Mouse (Mus musculus): ENCODE results near the gene Cox17. TPM values are rescaled to one million over a fixed set of nuclear protein-coding genes. Genes with fewer than 3 reads are reported as not detected.

The Cox17 gene
- polyA plus RNA-seq, 1 experiment from 2014 or later, result 350 TPM

GRCm38 (mm10) chr16:38362493-38363255 is 15.9 kb downstream of the Cox17 start:
- H3K27ac ChIP-seq, result peak overlapping the region; percentile 98
- peak overlapping the region; percentile 60 for H3K4me2 ChIP-seq
- 0 out of 2 replicates have a peak, but pooled peaks have one; percentile 10 for ATAC-seq (replicated peaks; ENCODE audit: insufficient number of reproducible peaks, insufficient read depth, low FRiP score, low read depth)
- H3K4me3 ChIP-seq, result peak overlapping the region; percentile 65
- no peaks in the 10 kb centered on the region for H3K27me3 ChIP-seq
- no peaks in the 10 kb centered on the region for H3K36me3 ChIP-seq
- H3K4me1 ChIP-seq (replicated peaks), result peaks cover 31% of the 10 kb centered on the region
- H3K9me3 ChIP-seq (replicated peaks), result no peaks in the 10 kb centered on the region
- WGBS, result 22% methylated on average over 20 of the region's 20 CpGs
- H3K9ac ChIP-seq, result peak overlapping the region; percentile 77

- H3K4me2 ChIP-seq, result peak overlapping the region; percentile 60
- no peaks in the 10 kb centered on the region for H3K9me3 ChIP-seq (replicated peaks)
- peaks cover 32% of the 10 kb centered on the region for H3K4me1 ChIP-seq (replicated peaks)
- H3K4me3 ChIP-seq, result peak overlapping the region; percentile 65
- 14% methylated on average over 3 of the region's 3 CpGs for WGBS
- no peaks in the 10 kb centered on the region for H3K27me3 ChIP-seq
- H3K9ac ChIP-seq, result peak overlapping the region; percentile 77
- ATAC-seq (replicated peaks; ENCODE audit: insufficient number of reproducible peaks, insufficient read depth, low FRiP score, low read depth), result no peak
- H3K36me3 ChIP-seq, result no peaks in the 10 kb centered on the region
- H3K27ac ChIP-seq, result peak overlapping the region; percentile 98
These were observed 16.4 kb downstream of the Cox17 start for GRCm38 (mm10) chr16:38363256-38363595.

- Histone ChIP-seq H3K4me1 (replicated peaks) (peaks cover 36% of the 10 kb centered on the region), H3K27me3 (no peaks in the 10 kb centered on the region), H3K4me2 (peak overlapping the region; percentile 60), H3K9me3 (replicated peaks) (no peaks in the 10 kb centered on the region), H3K4me3 (peak overlapping the region; percentile 65), H3K27ac (peak overlapping the region; percentile 98), H3K9ac (peak overlapping the region; percentile 77), H3K36me3 (peaks cover 4% of the 10 kb centered on the region; the same call in 1 of the 2 replicates)
- ATAC-seq (replicated peaks; ENCODE audit: insufficient number of reproducible peaks, insufficient read depth, low FRiP score, low read depth), result no peak
- 23% methylated on average over 7 of the region's 7 CpGs for WGBS
These were observed 16.9 kb downstream of the Cox17 start for GRCm38 (mm10) chr16:38363657-38364056.

GRCm38 (mm10) chr16:38365390-38365789 is 18.6 kb downstream of the Cox17 start:
- Histone ChIP-seq H3K27me3 (no peaks in the 10 kb centered on the region), H3K27ac (peak overlapping the region; percentile 98), H3K4me3 (peak overlapping the region; percentile 65), H3K4me2 (peak overlapping the region; percentile 60), H3K4me1 (replicated peaks) (peaks cover 42% of the 10 kb centered on the region), H3K9me3 (replicated peaks) (no peaks in the 10 kb centered on the region), H3K36me3 (peaks cover 9% of the 10 kb centered on the region), H3K9ac (peak overlapping the region; percentile 77)
- 49% methylated on average over 10 of the region's 10 CpGs for WGBS
- no peak for ATAC-seq (replicated peaks; ENCODE audit: insufficient number of reproducible peaks, insufficient read depth, low FRiP score, low read depth)

- WGBS, result 39% methylated on average over 4 of the region's 4 CpGs
- Histone ChIP-seq H3K4me3 (peak overlapping the region; percentile 65), H3K27ac (peak overlapping the region; percentile 98), H3K4me2 (peak overlapping the region; percentile 60), H3K9ac (peak overlapping the region; percentile 77), H3K27me3 (no peaks in the 10 kb centered on the region), H3K9me3 (replicated peaks) (no peaks in the 10 kb centered on the region), H3K4me1 (replicated peaks) (peaks cover 42% of the 10 kb centered on the region), H3K36me3 (peaks cover 9% of the 10 kb centered on the region)
- no peak for ATAC-seq (replicated peaks; ENCODE audit: insufficient number of reproducible peaks, insufficient read depth, low FRiP score, low read depth)
These were observed 19.4 kb downstream of the Cox17 start for GRCm38 (mm10) chr16:38366231-38366630.

GRCm38 (mm10) chr16:38368336-38368735 is 21.5 kb downstream of the Cox17 start:
- 23% methylated on average over 10 of the region's 10 CpGs for WGBS
- Histone ChIP-seq H3K9ac (peak overlapping the region; percentile 43; the same call in 1 of the 2 replicates), H3K27ac (peak overlapping the region; percentile 55; the same call in 1 of the 2 replicates), H3K27me3 (no peaks in the 10 kb centered on the region), H3K9me3 (replicated peaks) (no peaks in the 10 kb centered on the region), H3K4me3 (peak overlapping the region; percentile 31), H3K36me3 (peaks cover 17% of the 10 kb centered on the region), H3K4me2 (peak overlapping the region; percentile 59), H3K4me1 (replicated peaks) (peaks cover 45% of the 10 kb centered on the region)
- no peak for ATAC-seq (replicated peaks; ENCODE audit: insufficient number of reproducible peaks, insufficient read depth, low FRiP score, low read depth)

DNA sequence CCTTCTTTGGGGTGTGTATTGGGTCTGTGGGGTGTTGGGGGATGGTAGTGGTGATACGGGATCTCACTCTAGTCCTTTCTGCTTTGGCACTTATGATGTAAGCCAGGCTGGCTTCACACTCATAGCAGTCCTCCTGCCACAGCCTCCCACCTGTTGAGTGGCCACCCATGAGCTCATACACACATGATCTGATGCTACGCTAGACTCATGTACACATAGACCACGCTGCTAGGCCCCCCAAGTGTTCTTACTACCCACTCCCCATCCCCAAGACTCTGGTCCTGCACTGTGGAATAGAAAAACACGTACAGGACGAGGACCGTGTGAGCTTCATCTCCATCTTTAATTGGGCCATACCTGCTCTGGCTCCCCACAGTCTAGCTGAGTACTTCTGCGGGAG is 22.2 kb downstream of the Cox17 start:
- Histone ChIP-seq H3K36me3 (peaks cover 20% of the 10 kb centered on the region), H3K4me2 (peak overlapping the region; percentile 59), H3K4me3 (peak overlapping the region; percentile 31), H3K4me1 (replicated peaks) (peaks cover 52% of the 10 kb centered on the region), H3K9me3 (replicated peaks) (no peaks in the 10 kb centered on the region), H3K9ac (no peak overlapping the region), H3K27ac (no peak overlapping the region), H3K27me3 (no peaks in the 10 kb centered on the region)
- no peak for ATAC-seq (replicated peaks; ENCODE audit: insufficient number of reproducible peaks, insufficient read depth, low FRiP score, low read depth)
- 75% methylated on average over 7 of the region's 7 CpGs for WGBS

GRCm38 (mm10) chr16:38369431-38369830 is 22.6 kb downstream of the Cox17 start:
- no peak overlapping the region; the same call in 1 of the 2 replicates for H3K9ac ChIP-seq
- no peak for ATAC-seq (replicated peaks; ENCODE audit: insufficient number of reproducible peaks, insufficient read depth, low FRiP score, low read depth)
- H3K27ac ChIP-seq, result 0 out of 2 replicates have a peak overlapping the region, but pooled peaks have one; percentile 8
- H3K9me3 ChIP-seq (replicated peaks), result no peaks in the 10 kb centered on the region
- H3K4me3 ChIP-seq, result peak overlapping the region; percentile 31
- H3K27me3 ChIP-seq, result no peaks in the 10 kb centered on the region
- H3K36me3 ChIP-seq, result peaks cover 24% of the 10 kb centered on the region
- H3K4me2 ChIP-seq, result peak overlapping the region; percentile 59
- WGBS, result 78% methylated on average over 8 of the region's 8 CpGs
- H3K4me1 ChIP-seq (replicated peaks), result peaks cover 56% of the 10 kb centered on the region

DNA sequence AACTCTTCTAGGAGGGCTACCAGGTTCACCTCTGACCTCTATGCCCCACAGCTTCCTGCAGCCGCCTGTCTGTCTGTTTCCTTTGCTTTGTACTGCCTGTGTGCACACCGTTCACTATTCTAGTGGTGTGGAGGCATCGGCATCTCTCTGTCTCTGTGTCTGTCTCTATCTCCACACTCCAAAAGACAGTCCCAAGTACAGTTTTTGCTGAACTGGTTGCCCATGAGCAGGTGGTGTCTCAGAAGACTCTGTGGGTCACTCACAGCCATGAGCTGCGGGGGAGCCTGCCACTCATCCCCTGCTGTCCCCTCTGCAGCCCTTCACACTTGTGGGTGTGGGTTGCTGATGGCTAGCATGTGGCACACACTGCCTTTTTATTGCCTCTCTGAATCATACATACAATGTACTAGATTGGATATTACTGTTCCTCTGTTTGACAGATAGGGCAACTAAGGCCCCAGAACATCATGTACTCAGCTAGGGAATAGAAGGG is 23.2 kb downstream of the Cox17 start:
- H3K9me3 ChIP-seq (replicated peaks), result no peaks in the 10 kb centered on the region
- H3K9ac ChIP-seq, result no peak overlapping the region; the same call in 1 of the 2 replicates
- peak overlapping the region; percentile 59 for H3K4me2 ChIP-seq
- H3K27ac ChIP-seq, result peak overlapping the region; percentile 8; the same call in 1 of the 2 replicates
- peaks cover 62% of the 10 kb centered on the region for H3K4me1 ChIP-seq (replicated peaks)
- H3K27me3 ChIP-seq, result no peaks in the 10 kb centered on the region
- peaks cover 26% of the 10 kb centered on the region for H3K36me3 ChIP-seq
- ATAC-seq (replicated peaks; ENCODE audit: insufficient number of reproducible peaks, insufficient read depth, low FRiP score, low read depth), result no peak
- 71% methylated on average over 4 of the region's 4 CpGs for WGBS
- H3K4me3 ChIP-seq, result no peak overlapping the region

DNA sequence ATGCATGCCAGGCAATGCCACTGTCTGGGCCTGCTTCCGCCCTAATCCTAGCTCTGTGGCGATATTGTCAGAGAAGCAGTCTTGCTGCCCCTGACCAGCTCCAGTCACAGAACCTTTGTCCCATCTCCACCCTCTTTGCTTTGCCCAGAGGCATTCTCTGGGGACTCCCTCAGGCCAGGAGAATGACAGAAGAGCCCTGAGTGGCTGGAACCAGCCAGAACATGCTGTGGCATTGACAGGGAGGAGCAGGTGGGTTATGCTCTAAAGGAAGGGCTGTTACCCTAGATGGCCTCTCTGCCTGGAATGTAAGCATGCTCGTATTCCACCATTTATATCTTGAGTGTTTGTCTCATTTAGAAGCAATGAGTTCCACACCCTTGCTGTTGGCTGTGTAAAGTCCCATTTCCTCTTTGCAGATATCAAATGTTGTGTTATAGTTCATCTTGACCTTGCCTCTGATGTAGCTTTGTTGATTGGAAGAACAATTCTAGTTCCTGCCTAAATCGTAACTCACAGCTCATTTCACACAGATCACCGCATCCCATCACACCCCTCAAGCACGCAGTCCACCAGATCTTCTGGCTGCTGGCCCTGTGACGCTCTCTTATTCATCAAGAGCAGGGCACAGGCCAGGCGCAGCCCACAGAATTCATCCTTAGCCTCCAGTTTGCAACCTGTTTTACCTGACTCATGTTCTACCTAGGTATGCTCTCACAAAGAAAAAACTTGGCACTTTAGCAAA is 24.0 kb downstream of the Cox17 start:
- no peak for ATAC-seq (replicated peaks; ENCODE audit: insufficient number of reproducible peaks, insufficient read depth, low FRiP score, low read depth)
- peaks cover 70% of the 10 kb centered on the region for H3K4me1 ChIP-seq (replicated peaks)
- H3K4me2 ChIP-seq, result peak overlapping the region; percentile 6; the same call in 1 of the 2 replicates
- H3K4me3 ChIP-seq, result no peak overlapping the region
- H3K9me3 ChIP-seq (replicated peaks), result no peaks in the 10 kb centered on the region
- H3K27me3 ChIP-seq, result no peaks in the 10 kb centered on the region
- H3K9ac ChIP-seq, result no peak overlapping the region
- peaks cover 27% of the 10 kb centered on the region for H3K36me3 ChIP-seq
- H3K27ac ChIP-seq, result peak overlapping the region; percentile 31
- 60% methylated on average over 8 of the region's 8 CpGs for WGBS

- ATAC-seq (replicated peaks; ENCODE audit: insufficient number of reproducible peaks, insufficient read depth, low FRiP score, low read depth), result no peak; the same call in 1 of the 2 replicates
- Histone ChIP-seq H3K9me3 (replicated peaks) (no peaks in the 10 kb centered on the region), H3K27me3 (no peaks in the 10 kb centered on the region), H3K36me3 (peaks cover 29% of the 10 kb centered on the region), H3K4me3 (no peak overlapping the region), H3K9ac (no peak overlapping the region), H3K4me2 (peak overlapping the region; percentile 6), H3K27ac (peak overlapping the region; percentile 31), H3K4me1 (replicated peaks) (peaks cover 80% of the 10 kb centered on the region)
- WGBS, result 66% methylated on average over 15 of the region's 15 CpGs
These were observed 25.0 kb downstream of the Cox17 start for GRCm38 (mm10) chr16:38371705-38372296.

Data from heart, embryonic 15.5 days (tissue).